Mouse (Mus musculus) limb, embryonic 15.5 days (tissue): Measurements from ENCODE around the gene Phf23. TPM values are rescaled to one million over a fixed set of nuclear protein-coding genes. Genes with fewer than 3 reads are reported as not detected.

Experiments used
- ATAC-seq: fragments of 200-750 bp; cut with Nextera tagmentation; 2 replicates; pipeline ENCODE4 v1.8.0; 2017; ENCODE audit warnings: low read depth, moderate TSS enrichment; ENCODE audit not compliant: insufficient number of reproducible peaks, low FRiP score, low TSS enrichment
- H3K27ac ChIP-seq: fragments of 300-500 bp; sonication (generic); 2 replicates; pipeline ENCODE4 v1.5.1; 2015; ENCODE audit warnings: moderate library complexity, mild to moderate bottlenecking, inconsistent platforms
- H3K27me3 ChIP-seq: fragments of 300-500 bp; sonication (generic); 2 replicates; pipeline ENCODE4 v1.6.1; 2015; ENCODE audit warnings: inconsistent platforms
- H3K36me3 ChIP-seq: fragments of 300-500 bp; sonication (generic); 2 replicates; pipeline ENCODE4 v1.6.1; 2015; ENCODE audit warnings: inconsistent platforms
- H3K4me1 ChIP-seq: fragments of 300-500 bp; sonication (generic); 2 replicates; pipeline ENCODE4 v1.6.1; 2015; ENCODE audit warnings: inconsistent platforms
- H3K4me2 ChIP-seq: fragments of 300-500 bp; sonication (generic); 2 replicates; pipeline ENCODE4 v1.6.1; 2015; ENCODE audit warnings: mild to moderate bottlenecking, inconsistent platforms
- H3K4me3 ChIP-seq: fragments of 300-500 bp; sonication (generic); 2 replicates; pipeline ENCODE4 v1.5.1; 2015; ENCODE audit warnings: mild to moderate bottlenecking, inconsistent platforms
- H3K9ac ChIP-seq: fragments of 300-500 bp; sonication (generic); 2 replicates; pipeline ENCODE4 v1.6.1; 2015; ENCODE audit warnings: inconsistent platforms
- H3K9me3 ChIP-seq: fragments of 300-500 bp; sonication (generic); 2 replicates; pipeline ENCODE4 v1.6.1; 2016; ENCODE audit warnings: inconsistent platforms
- WGBS: fragments of 180-500 bp; shearing (Covaris S2); methylation state at CpG from one replicate; pipeline ENCODE4 v1.1.7; 2015; 5-methylcytosine and 5-hydroxymethylcytosine counted together
- polyA plus RNA-seq: library from polyadenylated mRNA; unstranded; fragments of >200 nt; fragmentation: Nextera tagmentation; extraction: Ambion mirVana; gene quantifications from 2 replicates; pipeline ENCODE4 v1.2.1, GENCODE M21; 2015

Phf23 gene
- polyA plus RNA-seq, 1 experiment from 2014 or later: 81.6 TPM

GRCm38 (mm10) chr11:70018131-70018990, 22.8 kb downstream of the Phf23 start:
- H3K27me3 ChIP-seq: no peaks in the 10 kb centered on the region
- H3K27ac ChIP-seq: peak overlapping the region; percentile 95
- ATAC-seq: no peak
- H3K4me1 ChIP-seq: peaks cover 65% of the 10 kb centered on the region
- H3K4me2 ChIP-seq: peak overlapping the region; percentile 90
- 2% methylated on average over 24 of the region's 25 CpGs for WGBS
- H3K4me3 ChIP-seq: peak overlapping the region; percentile 68
- peaks cover 8% of the 10 kb centered on the region for H3K36me3 ChIP-seq
- peak overlapping the region; percentile 77 for H3K9ac ChIP-seq
- no peaks in the 10 kb centered on the region for H3K9me3 ChIP-seq

GRCm38 (mm10) chr11:70019495-70020021, 24.0 kb downstream of the Phf23 start:
- Histone ChIP-seq H3K36me3 (no peaks in the 10 kb centered on the region), H3K27ac (peak overlapping the region; percentile 95), H3K9ac (no peak overlapping the region), H3K9me3 (no peaks in the 10 kb centered on the region), H3K27me3 (no peaks in the 10 kb centered on the region), H3K4me2 (peak overlapping the region; percentile 90), H3K4me3 (peak overlapping the region; percentile 68), H3K4me1 (peaks cover 69% of the 10 kb centered on the region)
- ATAC-seq: no peak
- 8% methylated on average over 1 of the region's 2 CpGs for WGBS

GRCm38 (mm10) chr11:70020022-70020631, 24.6 kb downstream of the Phf23 start:
- ATAC-seq: no peak
- Histone ChIP-seq H3K4me1 (peaks cover 71% of the 10 kb centered on the region), H3K4me3 (peak overlapping the region; percentile 68), H3K36me3 (no peaks in the 10 kb centered on the region), H3K4me2 (peak overlapping the region; percentile 90), H3K27ac (peak overlapping the region; percentile 95), H3K9ac (no peak overlapping the region), H3K9me3 (no peaks in the 10 kb centered on the region), H3K27me3 (no peaks in the 10 kb centered on the region)
- 12% methylated on average over 8 of the region's 8 CpGs for WGBS

- ATAC-seq: peak; percentile 75
- Histone ChIP-seq H3K4me3 (peak overlapping the region; percentile 68), H3K9ac (0 out of 2 replicates have a peak overlapping the region, but pooled peaks have one; percentile 17), H3K27me3 (no peaks in the 10 kb centered on the region), H3K36me3 (no peaks in the 10 kb centered on the region), H3K9me3 (no peaks in the 10 kb centered on the region), H3K4me2 (peak overlapping the region; percentile 90), H3K27ac (peak overlapping the region; percentile 95), H3K4me1 (peaks cover 76% of the 10 kb centered on the region)
- WGBS: 2% methylated on average over 8 of the region's 8 CpGs
Measured at GRCm38 (mm10) chr11:70020731-70021263, 25.2 kb downstream of the Phf23 start.

GRCm38 (mm10) chr11:70021264-70022132, 25.9 kb downstream of the Phf23 start:
- H3K9me3 ChIP-seq: no peaks in the 10 kb centered on the region
- 2% methylated on average over 39 of the region's 40 CpGs for WGBS
- no peaks in the 10 kb centered on the region for H3K27me3 ChIP-seq
- H3K27ac ChIP-seq: peak overlapping the region; percentile 95
- H3K4me1 ChIP-seq: peaks cover 83% of the 10 kb centered on the region
- 0 out of 2 replicates have a peak overlapping the region, but pooled peaks have one; percentile 17 for H3K9ac ChIP-seq
- H3K4me3 ChIP-seq: peak overlapping the region; percentile 68
- no peaks in the 10 kb centered on the region for H3K36me3 ChIP-seq
- peak overlapping the region; percentile 90 for H3K4me2 ChIP-seq
- peak; percentile 72 for ATAC-seq

GRCm38 (mm10) chr11:70023481-70024150, 28.0 kb downstream of the Phf23 start:
- peak overlapping the region; percentile 32 for H3K4me3 ChIP-seq
- ATAC-seq: no peak
- H3K36me3 ChIP-seq: no peaks in the 10 kb centered on the region
- 9% methylated on average over 11 of the region's 29 CpGs for WGBS
- no peak overlapping the region for H3K27ac ChIP-seq
- no peaks in the 10 kb centered on the region for H3K9me3 ChIP-seq
- H3K4me1 ChIP-seq: peaks cover 90% of the 10 kb centered on the region
- no peak overlapping the region for H3K9ac ChIP-seq
- no peaks in the 10 kb centered on the region for H3K27me3 ChIP-seq
- H3K4me2 ChIP-seq: peak overlapping the region; percentile 50

- H3K9me3 ChIP-seq: no peaks in the 10 kb centered on the region
- no peaks in the 10 kb centered on the region for H3K27me3 ChIP-seq
- H3K4me3 ChIP-seq: peak overlapping the region; percentile 32
- peak overlapping the region; percentile 50 for H3K4me2 ChIP-seq
- no peaks in the 10 kb centered on the region for H3K36me3 ChIP-seq
- no peak for ATAC-seq
- H3K27ac ChIP-seq: no peak overlapping the region
- 13% methylated on average over 6 of the region's 6 CpGs for WGBS
- peaks cover 90% of the 10 kb centered on the region for H3K4me1 ChIP-seq
- H3K9ac ChIP-seq: no peak overlapping the region
Measured at GRCm38 (mm10) chr11:70024151-70024514, 28.6 kb downstream of the Phf23 start.

GRCm38 (mm10) chr11:70026689-70027088, 31.1 kb downstream of the Phf23 start:
- H3K9me3 ChIP-seq: no peaks in the 10 kb centered on the region
- peak; percentile 50 for ATAC-seq
- H3K27ac ChIP-seq: peak overlapping the region; percentile 85
- 10% methylated on average over 17 of the region's 19 CpGs for WGBS
- H3K27me3 ChIP-seq: no peaks in the 10 kb centered on the region
- H3K9ac ChIP-seq: 0 out of 2 replicates have a peak overlapping the region, but pooled peaks have one; percentile 8
- peak overlapping the region; percentile 50 for H3K4me2 ChIP-seq
- H3K4me1 ChIP-seq: peaks cover 77% of the 10 kb centered on the region
- peak overlapping the region; percentile 28 for H3K4me3 ChIP-seq
- H3K36me3 ChIP-seq: peaks cover 12% of the 10 kb centered on the region

GRCm38 (mm10) chr11:70027397-70027796, 31.8 kb downstream of the Phf23 start:
- WGBS: 27% methylated on average over 9 of the region's 9 CpGs
- peak overlapping the region; percentile 28 for H3K4me3 ChIP-seq
- H3K4me1 ChIP-seq: peaks cover 73% of the 10 kb centered on the region
- H3K27ac ChIP-seq: peak overlapping the region; percentile 85
- no peak for ATAC-seq
- no peaks in the 10 kb centered on the region for H3K9me3 ChIP-seq
- peaks cover 19% of the 10 kb centered on the region for H3K36me3 ChIP-seq
- H3K27me3 ChIP-seq: no peaks in the 10 kb centered on the region
- peak overlapping the region; percentile 50 for H3K4me2 ChIP-seq
- no peak overlapping the region for H3K9ac ChIP-seq

GRCm38 (mm10) chr11:70028401-70029129, 33.0 kb downstream of the Phf23 start:
- Histone ChIP-seq H3K4me2 (peak overlapping the region; percentile 50), H3K27ac (peak overlapping the region; percentile 85), H3K36me3 (peaks cover 30% of the 10 kb centered on the region), H3K27me3 (no peaks in the 10 kb centered on the region), H3K9me3 (no peaks in the 10 kb centered on the region), H3K4me3 (peak overlapping the region; percentile 28), H3K4me1 (peaks cover 66% of the 10 kb centered on the region), H3K9ac (no peak overlapping the region)
- ATAC-seq: no peak
- WGBS: 23% methylated on average over 12 of the region's 12 CpGs
